Mouse (Mus musculus) bone marrow, adult 2 months (tissue): Measurements from ENCODE around the gene H2al1n. TPM values are rescaled to one million over a fixed set of nuclear protein-coding genes. Genes with fewer than 3 reads are reported as not detected.
"Not testable (repeated sequence)": the region's sequence is repeated elsewhere in the genome, so short reads cannot be mapped to it uniquely, and the experiment has no call there.

Experiments used
- H3K27ac ChIP-seq: fragments of 200-500 bp; 2 replicates; pipeline ENCODE4 v1.5.1; 2012; ENCODE audit warnings: low read depth, mild to moderate bottlenecking, control low read depth, inconsistent platforms, low read length; ENCODE audit not compliant: control insufficient read depth, poor library complexity, insufficient read depth
- H3K4me1 ChIP-seq: fragments of 200-500 bp; 2 replicates; pipeline ENCODE4 v1.6.1; 2011; ENCODE audit warnings: low read length; ENCODE audit not compliant: control insufficient read depth, insufficient read depth
- H3K4me3 ChIP-seq: fragments of 200-500 bp; replicated peaks from 2 replicates; pipeline ENCODE3; 2011; ENCODE audit warnings: mild to moderate bottlenecking, low read depth, low read length, control low read depth; ENCODE audit not compliant: control insufficient read depth
- CTCF ChIP-seq: fragments of 200-500 bp; IDR thresholded peaks from 2 replicates; pipeline ENCODE4 v1.5.1; 2011; ENCODE audit warnings: low read length, control low read depth; ENCODE audit not compliant: control insufficient read depth, insufficient read depth
- POLR2A ChIP-seq: fragments of 200-500 bp; IDR thresholded peaks from 2 replicates; pipeline ENCODE4 v1.6.1; 2011; ENCODE audit warnings: low read depth, mild to moderate bottlenecking, control low read depth, low read length, borderline replicate concordance; ENCODE audit not compliant: control insufficient read depth
- WGBS: fragments of 180-500 bp; shearing (Covaris S2); methylation state at CpG from one replicate; pipeline ENCODE4 v1.1.7; 2018; 5-methylcytosine and 5-hydroxymethylcytosine counted together
- polyA plus RNA-seq: library from polyadenylated mRNA; stranded (reverse); fragments of >200 nt; gene quantifications from 2 replicates; pipeline ENCODE4 v1.2.4, GENCODE M21; 2011; ENCODE audit warnings: low replicate concordance; ENCODE audit not compliant: missing spikeins, insufficient read depth, insufficient read length

Gene H2al1n
- not detected in 2 replicates for polyA plus RNA-seq

GRCm38 (mm10) chrX:14210848-14211247 is at the start of gene H2al1n:
TSS of gene H2al1n (plus strand) at chrX:14211148.
- not testable (repeated sequence) for H3K27ac ChIP-seq, H3K4me3 ChIP-seq, H3K4me1 ChIP-seq
- WGBS, result 71% methylated on average over 3 of the region's 3 CpGs

- no peak overlapping the region for H3K4me3 ChIP-seq
- no peak for TF ChIP-seq CTCF
- TF ChIP-seq POLR2A, result no peak
- WGBS, result 65% methylated on average over 4 of the region's 4 CpGs
- H3K4me1 ChIP-seq, result no peaks in the 10 kb centered on the region
- H3K27ac ChIP-seq, result no peak overlapping the region
Observed at GRCm38 (mm10) chrX:14199284-14199683, 11.7 kb upstream of the H2al1n start.

DNA sequence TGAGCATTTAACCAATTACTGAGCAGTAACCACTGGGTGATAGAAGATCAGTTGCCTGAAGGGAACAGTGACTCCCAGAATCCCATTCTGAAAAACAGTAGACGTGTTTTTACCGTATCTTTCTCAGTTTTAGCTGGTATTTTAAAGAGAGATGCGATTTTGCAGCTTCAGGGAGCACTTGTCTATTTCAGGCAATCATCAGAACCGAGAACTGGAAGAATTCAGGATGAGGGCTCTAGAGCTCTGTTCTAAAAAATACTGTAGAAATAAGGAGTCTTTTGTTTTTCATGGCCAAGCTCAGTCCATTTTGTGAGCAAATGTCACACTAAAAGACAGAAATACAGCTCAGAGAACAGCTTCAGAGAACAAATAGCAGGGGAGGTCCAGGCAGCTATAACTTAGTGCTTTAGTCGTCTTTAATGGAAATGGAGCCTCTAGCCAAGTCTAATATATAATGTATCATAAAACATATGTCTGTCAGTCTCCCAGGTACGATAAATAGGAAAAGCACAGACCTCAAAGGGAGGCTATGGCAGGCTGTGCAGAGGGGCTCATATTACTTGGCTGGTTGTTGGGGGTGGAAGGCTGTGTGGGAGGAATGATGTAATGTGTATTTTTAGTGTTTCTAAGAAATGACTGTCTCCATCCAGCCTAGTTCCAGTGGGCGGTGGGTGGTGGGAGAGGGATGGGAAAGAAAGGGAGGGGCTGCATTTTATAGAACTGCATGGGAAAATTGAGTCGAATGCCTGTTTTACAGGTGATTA is 4.7 kb upstream of the H2al1n start:
- Histone ChIP-seq H3K4me3 (no peak overlapping the region), H3K4me1 (no peaks in the 10 kb centered on the region), H3K27ac (no peak overlapping the region)
- TF ChIP-seq CTCF, result no peak
- no peak for TF ChIP-seq POLR2A
- 60% methylated on average over 8 of the region's 8 CpGs for WGBS

GRCm38 (mm10) chrX:14229218-14229617 is 18.3 kb downstream of the H2al1n start:
- WGBS, result 63% methylated on average over 2 of the region's 2 CpGs
- H3K4me3 ChIP-seq, result no peak overlapping the region
- no peak for TF ChIP-seq POLR2A
- no peak for TF ChIP-seq CTCF
- no peaks in the 10 kb centered on the region for H3K4me1 ChIP-seq
- H3K27ac ChIP-seq, result no peak overlapping the region

- 80% methylated on average over 3 of the region's 3 CpGs for WGBS
- no peak overlapping the region for H3K27ac ChIP-seq
- H3K4me3 ChIP-seq, result no peak overlapping the region
- no peaks in the 10 kb centered on the region for H3K4me1 ChIP-seq
- TF ChIP-seq CTCF (no peak), POLR2A (no peak)
Observed at GRCm38 (mm10) chrX:14259597-14260239, 48.8 kb downstream of the H2al1n start.
